Mouse (Mus musculus) bone marrow, adult 2 months (tissue): ENCODE measurements at regions not wholly inside any gene's neighbourhood (a gene's known extent, or its start where the extent isn't known, plus 50 kb on each side); places are given as distances from the start of the nearest gene placed in this dataset.

Experiments
- CTCF ChIP-seq: fragments of 200-500 bp; IDR thresholded peaks from 2 replicates; pipeline ENCODE4 v1.5.1; 2011; ENCODE audit warnings: low read length, control low read depth; ENCODE audit not compliant: control insufficient read depth, insufficient read depth
- POLR2A ChIP-seq: fragments of 200-500 bp; IDR thresholded peaks from 2 replicates; pipeline ENCODE4 v1.6.1; 2011; ENCODE audit warnings: low read depth, mild to moderate bottlenecking, control low read depth, low read length, borderline replicate concordance; ENCODE audit not compliant: control insufficient read depth

DNA sequence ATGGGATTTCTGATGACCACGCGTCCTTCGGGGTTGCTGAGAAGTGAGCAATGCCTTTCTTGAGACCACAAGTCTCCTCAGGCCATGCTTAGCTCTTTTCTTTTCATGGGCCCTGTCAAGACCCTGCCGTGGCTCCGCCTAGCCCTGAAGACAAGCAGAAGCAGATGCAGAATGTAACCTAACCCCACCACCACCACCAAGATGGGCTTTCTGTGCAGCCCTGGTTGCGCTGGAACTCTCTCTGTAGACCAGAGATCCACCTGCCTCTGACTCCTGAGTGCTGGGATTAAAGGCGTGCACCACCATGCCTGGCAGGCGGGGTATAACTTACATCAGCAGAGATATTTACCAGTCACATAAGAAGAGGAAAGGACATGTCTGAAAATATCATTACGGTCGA lies 199.4 kb upstream of the Mphosph6 start:
- no peak for TF ChIP-seq POLR2A
- no peak for TF ChIP-seq CTCF
